Mouse (Mus musculus): Measurements from ENCODE around the gene Kmt2c.

- TF ChIP-seq CTCF (IDR thresholded peaks at IDR 0.05; ENCODE audit: extremely low read depth, insufficient read length, insufficient replicate concordance, low read depth, low read length) (no peak), POLR2A (IDR thresholded peaks at IDR 0.05; ENCODE audit: low read depth, low read length) (no peak)
Measured at GRCm38 (mm10) chr5:25497369-25497719, 1.2 kb downstream of the Kmt2c start.

All from small intestine, adult 2 months (tissue).